Mouse (Mus musculus) heart, postnatal 14 days (tissue): Measurements from ENCODE around the gene Fndc3b. TPM values are rescaled to one million over a fixed set of nuclear protein-coding genes. Genes with fewer than 3 reads are reported as not detected.

Experiments used
- DNase-seq, 2 experiments: peaks; one replicate each; pipeline ENCODE4 v3.0.0; 2021 to 2022
- intact Hi-C: fragments of 180-260 bp; cut with DNase I; formaldehyde crosslinking; loops from one replicate; pipeline ENCODE4 v1.15.1; 2025
- total RNA-seq, 2 experiments: library from RNA; stranded (reverse); gene quantifications; 2 replicates each; pipeline ENCODE4 v1.2.3; 2021

Fndc3b gene
- total RNA-seq, 2 experiments from 2014 or later = 73.2 to 79.0 TPM

GRCm38 (mm10) chr3:27709906-27710647 is 1.0 kb downstream of the Fndc3b start:
- peak; percentile 90 to 92 for DNase-seq
- intact Hi-C loops = loop anchor here (1.0 to 10.0 kb wide), 9 partner anchors 38 to 395 kb away; no protein-coding TSS in a partner anchor

- peak in 1 of 2 experiments; percentile 31 for DNase-seq
Observed at GRCm38 (mm10) chr3:27709096-27709905, 1.8 kb downstream of the Fndc3b start.

GRCm38 (mm10) chr3:27708581-27708980 is 2.5 kb downstream of the Fndc3b start:
- intact Hi-C loops = loop anchor here (5.0 to 10.0 kb wide), 6 partner anchors 36 to 236 kb away; no protein-coding TSS in a partner anchor
- no peak for DNase-seq

More at GRCm38 (mm10) chr3:27709096-27709905, 1.8 kb downstream of the Fndc3b start:
- intact Hi-C loops = loop anchor here (5.0 to 10.0 kb wide), 6 partner anchors 37 to 237 kb away; no protein-coding TSS in a partner anchor

- intact Hi-C loops = loop anchor here (5.0 to 10.0 kb wide), 6 partner anchors 33 to 233 kb away; no protein-coding TSS in a partner anchor
- no peak for DNase-seq
Observed at GRCm38 (mm10) chr3:27705761-27706160, 5.3 kb downstream of the Fndc3b start.

DNA sequence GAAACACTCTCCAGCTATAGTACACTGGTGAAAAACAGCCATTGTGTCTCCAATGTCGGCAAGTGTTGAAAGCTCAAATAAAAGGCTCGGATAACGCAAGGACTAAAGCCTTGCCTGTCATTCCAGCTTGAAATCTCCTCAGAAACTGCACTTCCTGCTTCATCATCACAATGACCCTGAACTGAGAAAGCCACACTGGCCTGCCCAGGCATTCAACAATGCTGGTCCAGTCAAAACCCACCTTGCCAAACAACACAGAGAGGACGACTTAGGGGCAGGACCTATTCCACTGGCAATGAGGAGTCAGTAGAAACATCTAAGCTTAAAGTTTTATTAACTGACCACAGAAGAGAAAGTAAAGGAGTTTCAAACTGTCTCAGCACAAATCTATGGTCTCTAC is 6.1 kb downstream of the Fndc3b start:
- no peak for DNase-seq
- intact Hi-C loops = loop anchor here (5.0 to 10.0 kb wide), 6 partner anchors 33 to 233 kb away; no protein-coding TSS in a partner anchor

- intact Hi-C loops = loop anchor here (5.0 to 10.0 kb wide), 6 partner anchors 32 to 232 kb away; no protein-coding TSS in a partner anchor
- DNase-seq = no peak
Observed at GRCm38 (mm10) chr3:27704641-27705040, 6.5 kb downstream of the Fndc3b start.

DNA sequence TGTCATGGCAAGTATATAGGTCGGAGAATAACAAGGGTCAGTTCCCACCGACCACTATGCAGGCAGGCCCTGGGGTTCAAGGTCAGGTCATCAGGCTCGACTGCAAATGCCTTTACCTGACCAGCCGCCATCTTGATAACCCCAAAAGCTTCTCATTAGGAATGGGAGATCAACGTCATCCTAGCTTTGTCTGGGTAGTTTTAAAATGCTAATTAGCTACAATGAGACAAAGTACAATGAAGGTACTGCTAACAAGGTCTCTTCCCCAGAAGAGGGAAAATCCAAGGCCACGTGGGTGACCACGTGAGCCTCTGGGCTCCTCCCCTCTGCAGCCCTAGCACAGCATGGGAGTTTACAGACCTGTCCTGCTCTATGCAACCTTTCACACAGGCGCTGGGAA is 7.6 kb downstream of the Fndc3b start:
- intact Hi-C loops = loop anchor here (10.0 kb wide), 1 partner anchor 49 kb away; no protein-coding TSS in a partner anchor
- no peak for DNase-seq

DNA sequence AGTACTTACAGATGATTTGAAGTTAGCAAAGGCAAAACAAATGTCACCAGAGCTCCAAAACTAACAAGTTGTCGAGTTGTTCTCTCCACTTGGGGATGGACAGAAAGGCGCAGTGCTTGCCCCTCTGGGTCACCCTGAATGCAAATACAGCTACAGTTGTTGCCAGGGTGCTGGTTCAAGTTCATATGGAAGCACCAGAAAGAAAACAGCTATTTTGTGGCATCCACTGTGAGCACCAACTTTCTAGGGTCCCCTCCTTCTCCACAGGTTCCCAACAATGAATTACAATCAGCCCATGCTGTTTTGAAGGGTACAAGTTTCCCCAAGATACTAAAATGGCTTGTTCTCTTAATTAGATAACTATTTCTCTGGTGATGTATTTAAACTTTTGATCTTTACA is 8.0 kb downstream of the Fndc3b start:
- no peak for DNase-seq
- intact Hi-C loops = loop anchor here (10.0 kb wide), 1 partner anchor 48 kb away; no protein-coding TSS in a partner anchor

GRCm38 (mm10) chr3:27698671-27699070 is 12.4 kb downstream of the Fndc3b start:
- intact Hi-C loops = no loop called here
- DNase-seq = no peak

DNA sequence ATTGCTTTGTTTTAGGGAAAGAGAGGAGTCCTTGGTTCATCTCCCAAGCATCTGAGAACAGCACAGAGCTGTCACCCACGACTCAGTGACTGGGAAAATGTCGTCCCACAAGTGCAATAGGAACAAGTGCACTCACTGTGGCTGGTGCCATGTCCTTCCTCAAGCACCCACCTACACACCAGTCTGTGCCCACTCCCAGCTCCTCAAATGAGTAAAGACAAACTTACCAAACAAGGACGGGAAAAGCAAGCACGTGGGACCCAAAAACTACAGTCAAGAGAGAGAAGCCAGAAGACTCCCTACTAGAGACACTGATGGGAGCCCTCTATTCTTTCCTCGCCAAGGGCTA is 14.7 kb downstream of the Fndc3b start:
- DNase-seq = no peak
- intact Hi-C loops = no loop called here

GRCm38 (mm10) chr3:27695612-27696448 is 15.3 kb downstream of the Fndc3b start:
- DNase-seq = no peak
- intact Hi-C loops = no loop called here

GRCm38 (mm10) chr3:27694586-27694985 is 16.5 kb downstream of the Fndc3b start:
- intact Hi-C loops = no loop called here
- DNase-seq = no peak

GRCm38 (mm10) chr3:27694111-27694510 is 17.0 kb downstream of the Fndc3b start:
- no peak for DNase-seq

GRCm38 (mm10) chr3:27691486-27692160 is 19.5 kb downstream of the Fndc3b start:
- intact Hi-C loops = no loop called here
- DNase-seq = no peak

More at GRCm38 (mm10) chr3:27694111-27694510, 17.0 kb downstream of the Fndc3b start:
- intact Hi-C loops = no loop called here

DNA sequence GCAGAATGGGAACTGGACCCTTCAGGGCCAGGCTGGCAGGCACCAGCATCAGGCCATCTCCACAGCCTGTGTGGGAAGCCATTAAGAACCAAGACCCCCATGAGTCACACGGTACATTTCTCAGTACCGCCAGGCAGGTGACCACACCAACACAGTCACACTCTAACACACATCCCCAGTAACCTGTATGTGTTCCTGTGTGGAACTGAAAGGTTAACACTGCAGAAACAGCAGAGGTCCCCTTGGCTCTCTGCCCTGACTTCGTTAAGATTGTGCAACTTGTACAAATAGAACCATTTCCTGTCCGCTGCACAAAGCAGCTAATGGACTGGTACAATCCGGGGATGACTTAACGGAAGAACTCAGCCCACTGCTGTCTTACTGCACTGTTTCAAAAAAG is 21.1 kb downstream of the Fndc3b start:
- intact Hi-C loops = no loop called here
- peak; percentile 76 to 84 for DNase-seq

DNA sequence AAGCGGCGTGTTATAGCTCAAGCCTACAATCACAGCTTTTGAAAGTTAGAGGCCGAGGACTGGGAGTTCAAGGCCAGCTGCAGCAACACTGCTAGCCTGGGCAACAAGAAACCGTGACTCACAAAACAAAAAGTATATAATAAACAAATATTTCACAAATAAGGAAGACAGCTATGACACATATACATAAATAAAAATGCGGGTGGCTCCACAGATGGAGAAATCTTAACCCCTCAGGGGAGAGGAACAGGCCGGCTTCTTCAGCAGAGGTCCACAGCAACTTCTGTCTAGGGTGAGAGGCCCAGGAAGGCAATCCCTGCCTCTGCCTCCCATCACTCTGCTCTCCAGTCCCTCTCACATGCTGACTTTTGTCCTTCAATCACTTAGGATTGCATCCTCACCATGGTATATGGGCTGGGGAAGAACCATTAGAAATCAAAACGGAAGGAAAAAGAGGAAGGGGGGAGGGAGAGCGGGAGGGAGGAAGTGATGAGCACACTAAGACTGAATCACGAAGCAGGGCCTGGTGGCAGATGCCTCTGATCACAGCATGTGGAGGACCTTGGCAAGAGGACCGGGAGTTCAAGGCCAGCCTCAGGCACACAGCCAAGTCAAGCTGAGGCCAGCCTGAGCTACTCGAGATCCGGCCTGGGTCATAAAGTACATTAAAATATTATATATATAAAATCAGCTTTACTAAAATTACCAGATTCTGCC is 21.8 kb downstream of the Fndc3b start:
- DNase-seq = peak; percentile 69 to 71
- intact Hi-C loops = no loop called here

DNA sequence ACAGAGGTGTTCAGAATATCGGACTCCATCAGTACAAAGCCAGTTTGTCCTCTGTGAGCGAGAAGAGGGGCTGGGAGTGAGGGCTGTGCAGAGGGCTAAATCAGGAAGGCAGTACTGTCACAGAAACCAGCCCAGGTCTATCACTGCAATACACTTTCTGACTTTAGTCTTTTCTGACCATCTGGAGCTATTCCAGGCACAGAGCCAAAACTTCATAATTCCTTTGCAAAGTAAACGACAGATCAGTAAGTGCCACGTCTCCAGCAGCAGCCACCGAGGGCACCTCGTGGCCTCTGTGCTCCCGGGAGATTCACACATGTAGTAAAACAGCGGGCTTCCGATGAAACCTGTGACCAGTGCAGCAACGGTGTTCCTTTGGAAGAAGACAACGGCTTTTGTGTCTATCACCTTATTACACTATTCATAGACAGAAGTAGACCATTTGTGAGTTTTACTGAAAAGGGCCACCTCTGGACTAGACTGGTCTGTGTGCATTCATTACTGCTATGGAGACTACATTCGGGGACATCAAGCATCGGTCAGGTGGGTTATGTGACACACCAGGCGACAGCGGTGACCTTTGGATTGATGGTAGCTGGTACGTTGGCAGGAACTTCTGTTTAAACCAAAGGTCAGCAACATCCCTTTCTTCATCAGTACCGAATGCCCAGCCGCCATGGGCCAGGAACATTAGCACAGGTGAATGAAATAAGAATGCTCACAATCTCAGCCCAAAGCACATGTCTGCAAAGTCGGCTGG is 24.2 kb downstream of the Fndc3b start:
- DNase-seq = no peak
- intact Hi-C loops = no loop called here

DNA sequence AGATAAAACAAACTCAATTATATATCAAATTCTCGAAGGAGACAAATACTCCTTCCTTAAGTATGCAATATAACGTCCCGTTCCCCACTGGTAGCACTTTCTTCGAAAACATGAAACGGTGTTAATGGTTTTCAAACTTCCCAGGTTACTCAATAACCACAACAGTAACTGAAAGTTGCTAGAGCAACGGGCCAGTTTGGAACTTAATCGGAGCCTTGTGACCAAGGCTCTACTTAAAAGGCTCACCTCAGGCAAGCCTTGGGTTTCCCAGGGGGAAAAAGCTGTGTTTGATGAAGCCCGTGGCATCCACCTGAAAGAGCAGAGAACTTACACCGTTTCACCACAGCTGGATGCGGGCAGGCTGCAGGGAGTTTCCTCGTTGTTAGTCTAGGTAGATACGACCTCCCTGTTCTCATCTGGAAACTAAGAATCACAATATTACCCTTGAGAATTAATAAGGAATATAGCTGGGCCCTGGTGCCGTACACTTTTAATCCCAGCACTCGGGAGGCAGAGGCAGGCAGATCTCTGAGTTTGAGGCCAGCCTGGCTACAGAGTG is 25.4 kb downstream of the Fndc3b start:
- DNase-seq = no peak

More for the DNA sequence above, 25.4 kb downstream of the Fndc3b start:
- intact Hi-C loops = no loop called here
